Mouse (Mus musculus) heart, embryonic 15.5 days (tissue): ENCODE data around the gene Mad2l2. TPM values are rescaled to one million over a fixed set of nuclear protein-coding genes. Genes with fewer than 3 reads are reported as not detected.

ENCODE experiments used
- ATAC-seq: fragments of 200-750 bp; cut with Nextera tagmentation; replicated peaks from 2 replicates; pipeline ENCODE4 v1.8.0; 2017; ENCODE audit warnings: low read depth, moderate TSS enrichment; ENCODE audit not compliant: insufficient number of reproducible peaks, insufficient read depth, low FRiP score
- H3K27ac ChIP-seq: fragments of 300-500 bp; sonication (generic); 2 replicates; pipeline ENCODE4 v1.5.1; 2015; ENCODE audit warnings: mild to moderate bottlenecking, inconsistent platforms
- H3K27me3 ChIP-seq: fragments of 300-500 bp; sonication (generic); 2 replicates; pipeline ENCODE4 v1.6.1; 2015; ENCODE audit warnings: inconsistent platforms
- H3K36me3 ChIP-seq: fragments of 300-500 bp; sonication (generic); 2 replicates; pipeline ENCODE4 v1.6.1; 2015; ENCODE audit warnings: mild to moderate bottlenecking, inconsistent platforms
- H3K4me1 ChIP-seq: fragments of 300-500 bp; sonication (generic); replicated peaks from 2 replicates; pipeline ENCODE4 v1.6.1; 2015; ENCODE audit warnings: inconsistent platforms
- H3K4me2 ChIP-seq: fragments of 300-500 bp; sonication (generic); 2 replicates; pipeline ENCODE4 v1.6.1; 2015; ENCODE audit warnings: inconsistent platforms, mild to moderate bottlenecking, moderate library complexity
- H3K4me3 ChIP-seq: fragments of 300-500 bp; sonication (generic); 2 replicates; pipeline ENCODE4 v1.5.1; 2015; ENCODE audit warnings: mild to moderate bottlenecking, inconsistent platforms
- H3K9ac ChIP-seq: fragments of 300-500 bp; sonication (generic); 2 replicates; pipeline ENCODE4 v1.6.1; 2015; ENCODE audit warnings: mild to moderate bottlenecking, inconsistent platforms
- H3K9me3 ChIP-seq: fragments of 300-500 bp; sonication (generic); replicated peaks from 2 replicates; pipeline ENCODE4 v1.6.1; 2016; ENCODE audit warnings: inconsistent platforms
- WGBS: fragments of 180-500 bp; shearing (Covaris S2); methylation state at CpG from one replicate; pipeline ENCODE4 v1.1.7; 2015; ENCODE audit warnings: mixed read lengths; 5-methylcytosine and 5-hydroxymethylcytosine counted together
- polyA plus RNA-seq: library from polyadenylated mRNA; unstranded; fragments of >200 nt; fragmentation: Nextera tagmentation; extraction: Ambion mirVana; gene quantifications from 2 replicates; pipeline ENCODE4 v1.2.1, GENCODE M21; 2015

The Mad2l2 gene
- polyA plus RNA-seq: 30.9 and 35.4 TPM in 2 replicates

GRCm38 (mm10) chr4:148130133-148130532, at the start of gene Mad2l2:
Gene Mad2l2 (plus strand): TSS chr4:148130384.
- H3K9me3 ChIP-seq: no peaks in the 10 kb centered on the region
- peaks cover 13% of the 10 kb centered on the region for H3K4me1 ChIP-seq
- peak within 1 kb of the TSS; percentile 57 for H3K4me3 ChIP-seq
- H3K27me3 ChIP-seq: peaks cover 75% of the 10 kb centered on the region
- H3K4me2 ChIP-seq: peak within 1 kb of the TSS; percentile 98
- peak within 1 kb of the TSS; percentile 58 for H3K9ac ChIP-seq
- whole genome bisulfite sequencing: 2% methylated on average over 18 of the region's 18 CpGs
- no peak within 1 kb of the TSS for H3K27ac ChIP-seq
- no peaks in the 10 kb centered on the region for H3K36me3 ChIP-seq
- ATAC-seq: no peak

- peaks cover 30% of the 10 kb centered on the region for H3K4me1 ChIP-seq
- H3K27ac ChIP-seq: no peak overlapping the region
- H3K36me3 ChIP-seq: peaks cover 11% of the 10 kb centered on the region; the same call in 1 of the 2 replicates
- H3K9me3 ChIP-seq: no peaks in the 10 kb centered on the region
- no peaks in the 10 kb centered on the region for H3K27me3 ChIP-seq
- no peak overlapping the region for H3K4me3 ChIP-seq
- no peak overlapping the region for H3K9ac ChIP-seq
- WGBS: 84% methylated on average over 1 of the region's 1 CpGs
- H3K4me2 ChIP-seq: no peak overlapping the region
- no peak for ATAC-seq
Observed at GRCm38 (mm10) chr4:148080597-148080973, 49.6 kb upstream of the Mad2l2 start.

GRCm38 (mm10) chr4:148081201-148081600, 49.0 kb upstream of the Mad2l2 start:
- H3K9ac ChIP-seq: no peak overlapping the region
- no peak overlapping the region for H3K4me2 ChIP-seq
- peaks cover 11% of the 10 kb centered on the region; the same call in 1 of the 2 replicates for H3K36me3 ChIP-seq
- no peak for ATAC-seq
- H3K27ac ChIP-seq: no peak overlapping the region
- no peak overlapping the region for H3K4me3 ChIP-seq
- no peaks in the 10 kb centered on the region for H3K27me3 ChIP-seq
- H3K9me3 ChIP-seq: no peaks in the 10 kb centered on the region
- WGBS: 89% methylated on average over 10 of the region's 10 CpGs
- H3K4me1 ChIP-seq: peaks cover 33% of the 10 kb centered on the region

GRCm38 (mm10) chr4:148082257-148083044, 47.7 kb upstream of the Mad2l2 start:
- H3K4me2 ChIP-seq: no peak overlapping the region
- no peak overlapping the region for H3K9ac ChIP-seq
- no peak overlapping the region for H3K4me3 ChIP-seq
- no peaks in the 10 kb centered on the region for H3K9me3 ChIP-seq
- WGBS: 45% methylated on average over 12 of the region's 12 CpGs
- H3K27me3 ChIP-seq: no peaks in the 10 kb centered on the region
- ATAC-seq: no peak
- peaks cover 11% of the 10 kb centered on the region; the same call in 1 of the 2 replicates for H3K36me3 ChIP-seq
- H3K27ac ChIP-seq: no peak overlapping the region
- H3K4me1 ChIP-seq: peaks cover 43% of the 10 kb centered on the region

GRCm38 (mm10) chr4:148083176-148083899, 46.8 kb upstream of the Mad2l2 start:
- Histone ChIP-seq H3K27ac (0 out of 2 replicates have a peak overlapping the region, but pooled peaks have one; percentile 4), H3K36me3 (peaks cover 11% of the 10 kb centered on the region; the same call in 1 of the 2 replicates), H3K9me3 (no peaks in the 10 kb centered on the region), H3K27me3 (no peaks in the 10 kb centered on the region), H3K4me3 (no peak overlapping the region), H3K4me2 (no peak overlapping the region), H3K9ac (no peak overlapping the region), H3K4me1 (peaks cover 47% of the 10 kb centered on the region)
- ATAC-seq: no peak
- WGBS: 46% methylated on average over 21 of the region's 21 CpGs

- 28% methylated on average over 7 of the region's 8 CpGs for WGBS
Observed at GRCm38 (mm10) chr4:148084261-148084714, 45.9 kb upstream of the Mad2l2 start.

GRCm38 (mm10) chr4:148085131-148085906, 44.9 kb upstream of the Mad2l2 start:
- no peaks in the 10 kb centered on the region for H3K9me3 ChIP-seq
- H3K4me1 ChIP-seq: peaks cover 47% of the 10 kb centered on the region
- H3K36me3 ChIP-seq: peaks cover 6% of the 10 kb centered on the region; the same call in 1 of the 2 replicates
- no peaks in the 10 kb centered on the region for H3K27me3 ChIP-seq
- WGBS: 48% methylated on average over 10 of the region's 10 CpGs
- no peak overlapping the region for H3K4me3 ChIP-seq
- H3K27ac ChIP-seq: no peak overlapping the region
- no peak for ATAC-seq
- no peak overlapping the region for H3K4me2 ChIP-seq
- no peak overlapping the region for H3K9ac ChIP-seq

More at GRCm38 (mm10) chr4:148084261-148084714, 45.9 kb upstream of the Mad2l2 start:
- H3K4me1 ChIP-seq: peaks cover 47% of the 10 kb centered on the region
- no peaks in the 10 kb centered on the region for H3K9me3 ChIP-seq
- H3K4me3 ChIP-seq: no peak overlapping the region
- no peak overlapping the region for H3K9ac ChIP-seq
- H3K36me3 ChIP-seq: peaks cover 11% of the 10 kb centered on the region; the same call in 1 of the 2 replicates
- no peak overlapping the region for H3K4me2 ChIP-seq
- ATAC-seq: no peak
- no peak overlapping the region for H3K27ac ChIP-seq
- H3K27me3 ChIP-seq: no peaks in the 10 kb centered on the region

GRCm38 (mm10) chr4:148085907-148086305, 44.3 kb upstream of the Mad2l2 start:
- Histone ChIP-seq H3K9ac (no peak overlapping the region), H3K27ac (no peak overlapping the region), H3K9me3 (no peaks in the 10 kb centered on the region), H3K4me3 (no peak overlapping the region), H3K27me3 (no peaks in the 10 kb centered on the region), H3K4me2 (no peak overlapping the region), H3K36me3 (peaks cover 5% of the 10 kb centered on the region; the same call in 1 of the 2 replicates), H3K4me1 (peaks cover 47% of the 10 kb centered on the region)
- 72% methylated on average over 3 of the region's 3 CpGs for WGBS
- ATAC-seq: no peak

GRCm38 (mm10) chr4:148087091-148087906, 42.9 kb upstream of the Mad2l2 start:
- 2% methylated on average over 30 of the region's 30 CpGs for WGBS
- Histone ChIP-seq H3K4me1 (peaks cover 47% of the 10 kb centered on the region), H3K27ac (peak overlapping the region; percentile 86)

GRCm38 (mm10) chr4:148087907-148088527, 42.2 kb upstream of the Mad2l2 start, which contains the start of gene Agtrap:
Gene Agtrap (minus strand): TSS chr4:148088031.
- H3K9me3 ChIP-seq: no peaks in the 10 kb centered on the region
- 7% methylated on average over 34 of the region's 34 CpGs for WGBS
- peaks cover 41% of the 10 kb centered on the region for H3K4me1 ChIP-seq
- H3K4me3 ChIP-seq: peak within 1 kb of the TSS; percentile 91
- H3K4me2 ChIP-seq: peak within 1 kb of the TSS; percentile 83
- H3K27ac ChIP-seq: peak within 1 kb of the TSS; percentile 86
- H3K36me3 ChIP-seq: no peaks in the 10 kb centered on the region
- H3K27me3 ChIP-seq: no peaks in the 10 kb centered on the region
- peak; percentile 82 for ATAC-seq
- peak within 1 kb of the TSS; percentile 89 for H3K9ac ChIP-seq

More at GRCm38 (mm10) chr4:148087091-148087906, 42.9 kb upstream of the Mad2l2 start:
- Histone ChIP-seq H3K27me3 (no peaks in the 10 kb centered on the region), H3K9me3 (no peaks in the 10 kb centered on the region), H3K36me3 (no peaks in the 10 kb centered on the region), H3K9ac (peak overlapping the region; percentile 89), H3K4me2 (peak overlapping the region; percentile 83), H3K4me3 (peak overlapping the region; percentile 91)
- ATAC-seq: peak; percentile 51
